Comparison of ENCODE assay signal across 10 mouse cellular contexts in genomic region chr7:125392536-125392935, GRCm38 (mm10). TPM values are rescaled to one million over a fixed set of nuclear protein-coding genes. Genes with fewer than 3 reads are reported as not detected.
DNase-seq lines count a peak whose midpoint lies in the region; ATAC-seq and TF ChIP-seq lines count a peak whose summit lies in the region.
"Had no signal": no experiment of that assay in that cellular context is flagged by ENCODE, and none has a peak within 500 bp of the region (broad histone marks: within the 10 kb centered on the region; RNA-seq: fewer than 3 reads in every experiment).

No protein-coding gene starts in this region.

- peaks cover 18% of the 10 kb centered on the region for H3K27me3 ChIP-seq in hindbrain, embryonic 10.5 days (ENCODE audit: insufficient read depth, poor library complexity, severe bottlenecking)
- H3K27me3 ChIP-seq in hindbrain, embryonic 16.5 days (replicated peaks; ENCODE audit: control insufficient read depth, insufficient read depth, low read length) = peaks cover 3% of the 10 kb centered on the region; the same call in 1 of the 2 replicates
- H3K27me3 ChIP-seq in intestine, embryonic 15.5 days (replicated peaks) = no peaks in the 10 kb centered on the region
- H3K27me3 ChIP-seq in midbrain, embryonic 13.5 days = peaks cover 15% of the 10 kb centered on the region; the same call in 1 of the 2 replicates
- H3K27me3 ChIP-seq: embryonic facial prominence, embryonic 12.5 days had no signal

- TF ChIP-seq CTCF in brain, embryonic 14.5 days (IDR thresholded peaks at IDR 0.05; ENCODE audit: borderline replicate concordance, extremely low read depth, insufficient read depth, insufficient read length) = no peak

- no peaks in the 10 kb centered on the region for H3K9me3 ChIP-seq in hindbrain, embryonic 10.5 days
- H3K9me3 ChIP-seq in hindbrain, embryonic 16.5 days (ENCODE audit: control insufficient read depth, low read length) = no peaks in the 10 kb centered on the region
- H3K9me3 ChIP-seq in intestine, embryonic 15.5 days = no peaks in the 10 kb centered on the region
- no peaks in the 10 kb centered on the region for H3K9me3 ChIP-seq in midbrain, embryonic 13.5 days
- H3K9me3 ChIP-seq: embryonic facial prominence, embryonic 12.5 days; liver, embryonic 15.5 days had no signal

- no peak overlapping the region for H3K4me3 ChIP-seq in hindbrain, embryonic 10.5 days
- no peak overlapping the region for H3K4me3 ChIP-seq in hindbrain, embryonic 16.5 days (ENCODE audit: low read length)
- H3K4me3 ChIP-seq in intestine, embryonic 15.5 days (replicated peaks) = no peak overlapping the region
- no peak overlapping the region for H3K4me3 ChIP-seq in midbrain, embryonic 13.5 days (replicated peaks)

- no peak overlapping the region; the same call in 1 of the 2 replicates for H3K4me2 ChIP-seq in hindbrain, embryonic 16.5 days (ENCODE audit: low read length)
- H3K4me2 ChIP-seq in intestine, embryonic 15.5 days (replicated peaks) = peak overlapping the region; percentile 85
- H3K4me2 ChIP-seq in midbrain, embryonic 13.5 days (replicated peaks) = peak overlapping the region; percentile 64

- 60% methylated on average over 3 of the region's 3 CpGs for WGBS in hindbrain, embryonic 10.5 days
- WGBS in hindbrain, embryonic 16.5 days = 42% methylated on average over 3 of the region's 3 CpGs
- WGBS in intestine, embryonic 15.5 days = 40% methylated on average over 3 of the region's 3 CpGs
- 67% methylated on average over 3 of the region's 3 CpGs for WGBS in midbrain, embryonic 13.5 days

- no peak overlapping the region for H3K9ac ChIP-seq in hindbrain, embryonic 16.5 days (ENCODE audit: low read depth, low read length)
- H3K9ac ChIP-seq in intestine, embryonic 15.5 days = no peak overlapping the region
- no peak overlapping the region for H3K9ac ChIP-seq in midbrain, embryonic 13.5 days (replicated peaks)
- H3K9ac ChIP-seq: liver, embryonic 15.5 days had no signal

- no peak overlapping the region for H3K27ac ChIP-seq in hindbrain, embryonic 10.5 days
- no peak overlapping the region for H3K27ac ChIP-seq in hindbrain, embryonic 16.5 days (ENCODE audit: low read depth, low read length)
- no peak overlapping the region for H3K27ac ChIP-seq in intestine, embryonic 15.5 days
- no peak overlapping the region for H3K27ac ChIP-seq in midbrain, embryonic 13.5 days
- H3K27ac ChIP-seq: liver, embryonic 15.5 days had no signal

- no peak for TF ChIP-seq POLR2A in brain, embryonic 14.5 days (IDR thresholded peaks at IDR 0.05; ENCODE audit: borderline replicate concordance, extremely low read depth, insufficient read depth, insufficient read length, poor library complexity, severe bottlenecking)

- ATAC-seq in hindbrain, embryonic 16.5 days = no peak
- ATAC-seq in intestine, embryonic 15.5 days = no peak
- no peak for ATAC-seq in midbrain, embryonic 13.5 days

- peaks cover 13% of the 10 kb centered on the region for H3K4me1 ChIP-seq in hindbrain, embryonic 10.5 days (replicated peaks)
- H3K4me1 ChIP-seq in hindbrain, embryonic 16.5 days (ENCODE audit: control insufficient read depth, insufficient read depth, low read depth, low read length) = peaks cover 6% of the 10 kb centered on the region
- H3K4me1 ChIP-seq in intestine, embryonic 15.5 days (replicated peaks) = 0 out of 2 replicates have a peak, but pooled peaks cover 5% of the 10 kb centered on the region
- peaks cover 7% of the 10 kb centered on the region for H3K4me1 ChIP-seq in midbrain, embryonic 13.5 days (replicated peaks)

- DNase-seq in hindbrain, embryonic 10.5 days (ENCODE audit: low spot score) = peak; percentile 29
- DNase-seq in brain, embryonic 14.5 days (ENCODE audit: low read depth) = peak; percentile 8
- peak; percentile 59 for DNase-seq in gastrocnemius, postnatal 10 days
- no peak for DNase-seq in spleen, postnatal 10 days (ENCODE audit: low spot score in 2 of 2)
- DNase-seq in thymus, postnatal 10 days (ENCODE audit: low spot score in 2 of 2) = no peak

- H3K36me3 ChIP-seq in hindbrain, embryonic 10.5 days = no peaks in the 10 kb centered on the region
- no peaks in the 10 kb centered on the region for H3K36me3 ChIP-seq in hindbrain, embryonic 16.5 days (ENCODE audit: control insufficient read depth, insufficient read depth, low read length)
- H3K36me3 ChIP-seq in intestine, embryonic 15.5 days = no peaks in the 10 kb centered on the region
- H3K36me3 ChIP-seq in midbrain, embryonic 13.5 days = no peaks in the 10 kb centered on the region
- H3K36me3 ChIP-seq: embryonic facial prominence, embryonic 12.5 days; liver, embryonic 15.5 days had no signal

RNA-seq across cellular contexts. Expression of gene Kdm8, which starts 51.9 kb away (rescaled TPM):
- polyA plus RNA-seq in hindbrain, embryonic 10.5 days (2016; fragmentation: Nextera tagmentation; extraction: Ambion mirVana) = 15.3 and 15.9 TPM in 2 replicates
- 5.2 TPM in 2 replicates for polyA plus RNA-seq in hindbrain, embryonic 16.5 days (2015; fragmentation: Nextera tagmentation; extraction: Ambion mirVana)
- 6.3 and 8.1 TPM in 2 replicates for polyA plus RNA-seq in brain, embryonic 14.5 days (2012; rRNA removed)
- total RNA-seq in gastrocnemius, postnatal 10 days (2021) = 1 to 10 TPM; 3.8 to 4.0 TPM
- 9.0 and 10.0 TPM in 2 replicates for polyA plus RNA-seq in intestine, embryonic 15.5 days (2015; fragmentation: Nextera tagmentation; extraction: Ambion mirVana)
- polyA plus RNA-seq in midbrain, embryonic 13.5 days (2015; fragmentation: Nextera tagmentation; extraction: Ambion mirVana) = 6.2 and 6.9 TPM in 2 replicates

Comparison
In these comparisons a context has a peak if more than half of its experiments do, and no peak if none do; other contexts are left out.
1. DNase-seq: peak in hindbrain, embryonic 10.5 days (single experiment), brain, embryonic 14.5 days (single experiment) and gastrocnemius, postnatal 10 days (single experiment); none in spleen, postnatal 10 days (0 of 2) and thymus, postnatal 10 days (0 of 2).